Mouse (Mus musculus): Measurements from ENCODE around the gene Mdfic.

Mdfic gene

GRCm38 (mm10) chr6:15793602-15794345, 73.3 kb downstream of the Mdfic start:
- DNase-seq (ENCODE audit: low read depth), result no peak

DNA sequence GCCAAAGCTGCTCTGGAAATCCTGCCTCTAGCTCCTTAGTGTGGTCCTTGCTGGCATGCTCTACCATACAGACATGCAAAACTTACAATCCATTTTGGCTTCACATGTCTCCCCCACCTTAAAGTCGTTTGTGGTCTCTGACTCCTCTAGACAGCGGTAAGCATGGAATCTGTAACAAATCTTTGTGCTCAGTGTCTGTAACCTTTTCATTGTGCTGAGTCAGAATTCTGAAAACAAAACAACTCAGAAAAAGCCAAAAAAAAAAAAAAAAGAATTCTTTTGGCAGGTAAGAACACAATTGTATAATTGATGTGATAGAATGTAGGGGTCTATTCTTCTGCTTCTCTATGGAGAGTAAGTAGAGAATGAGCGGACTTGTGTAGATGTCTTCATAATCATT, 74.3 kb downstream of the Mdfic start:
- no peak for DNase-seq (ENCODE audit: low read depth)

GRCm38 (mm10) chr6:15807382-15807781, 86.9 kb downstream of the Mdfic start:
- no peak for DNase-seq (ENCODE audit: low read depth)

DNA sequence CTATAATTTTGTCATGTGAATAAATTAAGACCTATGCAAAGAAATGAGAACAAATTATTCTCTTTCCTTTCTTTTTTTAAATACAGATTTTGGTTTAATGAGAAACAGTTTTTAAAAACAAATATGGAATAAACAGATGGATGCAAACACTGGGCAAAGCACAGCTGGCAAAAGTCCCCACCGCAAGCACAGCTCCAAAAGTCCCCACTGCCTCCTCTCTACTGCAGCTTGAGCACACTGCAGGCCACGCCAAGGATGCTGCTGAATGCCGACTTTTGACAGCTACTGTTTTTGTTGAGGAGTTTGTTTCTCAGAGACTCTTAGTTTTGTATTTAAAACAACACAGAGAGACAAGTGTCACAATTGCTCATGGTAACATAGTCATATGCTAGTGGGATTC, 104.8 kb downstream of the Mdfic start:
- no peak for DNase-seq (ENCODE audit: low read depth)

GRCm38 (mm10) chr6:15829812-15830211, 109.4 kb downstream of the Mdfic start:
- DNase-seq (ENCODE audit: low read depth), result no peak

GRCm38 (mm10) chr6:15830651-15831050, 110.2 kb downstream of the Mdfic start:
- DNase-seq (ENCODE audit: low read depth), result no peak

GRCm38 (mm10) chr6:15837695-15838094, 117.2 kb downstream of the Mdfic start:
- no peak for DNase-seq (ENCODE audit: low read depth)

DNA sequence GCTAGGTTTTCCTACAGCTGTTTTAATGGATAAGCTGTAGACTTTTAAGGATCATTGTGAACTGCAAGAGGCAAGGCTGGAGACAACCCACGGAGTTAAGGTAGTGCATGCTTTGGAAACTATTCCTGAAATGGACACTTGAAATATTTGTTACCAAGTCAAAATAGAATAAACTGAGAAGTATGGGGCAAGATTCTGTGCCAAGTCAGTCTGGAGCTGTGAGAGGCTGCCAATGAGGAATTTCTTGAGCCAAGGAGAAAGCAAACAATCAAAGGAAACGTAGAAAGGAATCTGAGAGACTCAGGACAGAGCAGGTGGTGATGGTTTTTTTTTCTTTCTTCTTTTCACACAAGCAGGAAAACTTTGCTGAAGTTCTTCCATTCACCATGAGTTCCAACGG, 119.4 kb downstream of the Mdfic start:
- DNase-seq (ENCODE audit: low read depth), result no peak

- no peak for DNase-seq (ENCODE audit: low read depth)
Measured at GRCm38 (mm10) chr6:15840429-15840828, 120.0 kb downstream of the Mdfic start.

DNA sequence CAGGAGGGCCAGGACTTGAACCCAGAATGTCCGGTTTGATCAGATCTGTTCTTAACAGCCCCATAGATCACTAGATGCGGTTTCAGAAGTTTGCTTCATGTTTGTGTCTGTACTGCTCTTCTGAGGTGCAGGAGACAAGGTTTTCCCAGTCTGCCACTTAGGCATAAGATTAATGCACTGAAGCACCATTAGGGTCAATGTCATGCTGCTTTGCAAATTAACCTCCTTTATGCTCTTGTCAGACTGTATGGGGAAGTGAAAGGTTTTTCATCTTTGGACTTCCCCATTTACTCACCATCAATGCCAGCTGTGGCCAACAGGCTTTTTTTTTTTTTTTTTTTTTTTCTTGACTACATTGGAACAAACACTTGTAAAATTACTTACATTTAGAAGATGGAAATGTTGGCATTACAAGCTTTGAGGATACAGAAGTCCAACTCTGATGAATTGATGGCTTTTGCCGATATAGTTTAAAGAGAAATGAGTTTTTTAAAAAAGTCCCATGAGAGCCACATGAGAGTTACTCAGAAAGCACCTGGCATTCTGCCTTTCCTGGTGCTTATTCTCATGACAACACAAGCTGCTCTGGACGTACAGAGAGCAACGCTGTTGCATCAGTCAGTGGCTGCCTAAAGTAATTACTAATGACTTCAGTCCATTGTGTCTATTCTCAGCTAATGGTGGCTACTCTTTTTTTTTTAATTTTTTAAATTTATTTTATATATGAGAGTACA, 121.2 kb downstream of the Mdfic start:
- peak; percentile 18 for DNase-seq (ENCODE audit: low read depth)

GRCm38 (mm10) chr6:15843295-15843694, 122.8 kb downstream of the Mdfic start:
- no peak for DNase-seq (ENCODE audit: low read depth)

- DNase-seq (ENCODE audit: low read depth), result peak; percentile 6
Measured at GRCm38 (mm10) chr6:15845711-15846342, 125.4 kb downstream of the Mdfic start.

Measured in c-Kit-positive CD71-negative TER-119-negative erythroid progenitor cells, embryonic 14.5 days (primary cell).